In genomic region chr7:59230768-59231167, GRCm38 (mm10) we compare ENCODE assay signal across 10 mouse cellular contexts. TPM values are rescaled to one million over a fixed set of nuclear protein-coding genes. Genes with fewer than 3 reads are reported as not detected.
DNase-seq lines count a peak whose midpoint lies in the region; ATAC-seq and TF ChIP-seq lines count a peak whose summit lies in the region.
"Had no signal": no experiment of that assay in that cellular context is flagged by ENCODE, and none has a peak within 500 bp of the region (broad histone marks: within the 10 kb centered on the region; RNA-seq: fewer than 3 reads in every experiment).

No protein-coding gene starts in this region.

- ATAC-seq in heart, embryonic 13.5 days (ENCODE audit: extremely low read depth, insufficient number of reproducible peaks, low FRiP score, low TSS enrichment): no peak
- no peak for ATAC-seq in G1E (ENCODE audit: extremely low read depth, insufficient number of reproducible peaks, low FRiP score, poor library complexity, severe bottlenecking)
- ATAC-seq in hindbrain, embryonic 11.5 days (ENCODE audit: low FRiP score): no peak
- ATAC-seq in liver, postnatal 0 days: no peak
- ATAC-seq in megakaryocyte progenitor cell, adult 5-6 weeks (replicated peaks; ENCODE audit: poor library complexity): no peak

- peak overlapping the region; percentile 99 for H3K4me3 ChIP-seq in heart, embryonic 13.5 days
- peak overlapping the region; percentile 94; the same call in 1 of the 2 replicates for H3K4me3 ChIP-seq in G1E (ENCODE audit: low read depth, low read length)
- H3K4me3 ChIP-seq in hindbrain, embryonic 11.5 days (ENCODE audit: low read depth, low read length): peak overlapping the region; percentile 95
- peak overlapping the region; percentile 86 for H3K4me3 ChIP-seq in liver, postnatal 0 days (ENCODE audit: low read depth, low read length)

- H3K27me3 ChIP-seq in heart, embryonic 13.5 days (replicated peaks): no peaks in the 10 kb centered on the region
- H3K27me3 ChIP-seq in G1E (ENCODE audit: insufficient read depth, low read length): no peaks in the 10 kb centered on the region
- no peaks in the 10 kb centered on the region for H3K27me3 ChIP-seq in hindbrain, embryonic 11.5 days (ENCODE audit: control insufficient read depth, insufficient read depth, low read length)
- no peaks in the 10 kb centered on the region for H3K27me3 ChIP-seq in liver, postnatal 0 days (ENCODE audit: insufficient read depth, low read length)

- 0 out of 2 replicates have a peak overlapping the region, but pooled peaks have one; percentile 11 for H3K9ac ChIP-seq in heart, embryonic 13.5 days
- H3K9ac ChIP-seq in hindbrain, embryonic 11.5 days (ENCODE audit: low read depth, low read length): no peak overlapping the region
- H3K9ac ChIP-seq in liver, postnatal 0 days (replicated peaks): no peak overlapping the region

- 61% methylated on average over 5 of the region's 5 CpGs for WGBS in heart, embryonic 13.5 days
- 60% methylated on average over 5 of the region's 5 CpGs for WGBS in hindbrain, embryonic 11.5 days
- WGBS in liver, postnatal 0 days (ENCODE audit: insufficient replicate concordance): 57% methylated on average over 5 of the region's 5 CpGs

- TF ChIP-seq EP300 in liver, postnatal 0 days (IDR thresholded peaks at IDR 0.05; ENCODE audit: low read depth): no peak

- peak overlapping the region; percentile 83 for H3K4me2 ChIP-seq in heart, embryonic 13.5 days
- H3K4me2 ChIP-seq in hindbrain, embryonic 11.5 days (replicated peaks; ENCODE audit: low read depth, low read length): peak overlapping the region; percentile 39; the same call in 1 of the 2 replicates
- H3K4me2 ChIP-seq in liver, postnatal 0 days (ENCODE audit: low read depth, low read length): peak overlapping the region; percentile 81

- no peak for DNase-seq in heart, adult 8-10 months (ENCODE audit: low spot score)
- DNase-seq in G1E (ENCODE audit: low spot score): no peak
- no peak for DNase-seq in hindbrain, embryonic 11.5 days (ENCODE audit: low spot score)
- DNase-seq in liver, postnatal 0 days: no peak
- DNase-seq in adrenal gland, postnatal 14 days: no peak
- no peak for DNase-seq in retina, embryonic 14.5 days (ENCODE audit: low spot score)
- DNase-seq: adrenal gland, postnatal 25 days; kidney, adult 2 months had no signal

- no peak overlapping the region for H3K27ac ChIP-seq in heart, embryonic 13.5 days (replicated peaks)
- no peak overlapping the region for H3K27ac ChIP-seq in hindbrain, embryonic 11.5 days (ENCODE audit: low read depth, low read length)
- no peak overlapping the region for H3K27ac ChIP-seq in liver, postnatal 0 days (ENCODE audit: low read depth)

- peaks cover 20% of the 10 kb centered on the region for H3K4me1 ChIP-seq in heart, embryonic 13.5 days
- H3K4me1 ChIP-seq in G1E (ENCODE audit: insufficient read depth, low read depth, low read length): peaks cover 17% of the 10 kb centered on the region
- no peaks in the 10 kb centered on the region for H3K4me1 ChIP-seq in hindbrain, embryonic 11.5 days (replicated peaks; ENCODE audit: control insufficient read depth, insufficient read depth, low read length)
- peaks cover 8% of the 10 kb centered on the region for H3K4me1 ChIP-seq in liver, postnatal 0 days (ENCODE audit: insufficient read depth)

- no peaks in the 10 kb centered on the region for H3K9me3 ChIP-seq in heart, embryonic 13.5 days
- no peaks in the 10 kb centered on the region for H3K9me3 ChIP-seq in G1E (replicated peaks)
- H3K9me3 ChIP-seq in hindbrain, embryonic 11.5 days (ENCODE audit: control insufficient read depth, low read length): no peaks in the 10 kb centered on the region
- H3K9me3 ChIP-seq in liver, postnatal 0 days (ENCODE audit: low read length): no peaks in the 10 kb centered on the region

- TF ChIP-seq CTCF in G1E (IDR thresholded peaks at IDR 0.05; ENCODE audit: low read depth, low read length): no peak
- TF ChIP-seq CTCF in liver, postnatal 0 days (IDR thresholded peaks at IDR 0.05; ENCODE audit: low read depth): no peak

- no peaks in the 10 kb centered on the region for H3K36me3 ChIP-seq in heart, embryonic 13.5 days
- peaks cover 2% of the 10 kb centered on the region for H3K36me3 ChIP-seq in G1E (replicated peaks)
- H3K36me3 ChIP-seq in hindbrain, embryonic 11.5 days (ENCODE audit: control insufficient read depth, insufficient read depth, low read length): no peaks in the 10 kb centered on the region
- H3K36me3 ChIP-seq in liver, postnatal 0 days (replicated peaks; ENCODE audit: insufficient read depth, low read length): no peaks in the 10 kb centered on the region

RNA-seq across cellular contexts. Expression of gene Ube3a, which starts 2.2 kb away (rescaled TPM):
- 96.1 and 109 TPM in 2 replicates for polyA plus RNA-seq in heart, embryonic 13.5 days (2015; fragmentation: Nextera tagmentation; extraction: Ambion mirVana)
- 100 to 1,000 TPM; 128 to 136 (median 134) TPM for total RNA-seq in heart, adult 8-10 months (2022)
- total RNA-seq in G1E (2014; fragmentation: Nextera tagmentation) (141 and 165 TPM in 2 replicates), G1E (2017) (114 and 121 TPM in 2 replicates)
- 49.4 and 94.2 TPM in 2 replicates for polyA plus RNA-seq in G1E (2012)
- 157 and 160 TPM in 2 replicates for polyA plus RNA-seq in hindbrain, embryonic 11.5 days (2014; fragmentation: Nextera tagmentation; extraction: Ambion mirVana)
- 55.6 and 58.5 TPM in 2 replicates for polyA plus RNA-seq in liver, postnatal 0 days (2015; fragmentation: Nextera tagmentation; extraction: Ambion mirVana)
- 151 and 152 TPM in 2 replicates for total RNA-seq in adrenal gland, postnatal 14 days (2021)
- 68.9 and 70.1 TPM in 2 replicates for total RNA-seq in megakaryocyte progenitor cell, adult 5-6 weeks (2015)
- 71.3 and 92.9 TPM in 2 replicates for total RNA-seq in megakaryocyte progenitor cell, adult 5-6 weeks (2017)
